Mouse (Mus musculus): Measurements from ENCODE around the gene Faap24.

- TF ChIP-seq CTCF (IDR thresholded peaks at IDR 0.05): no peak
- no peak for TF ChIP-seq EP300 (IDR thresholded peaks at IDR 0.05)
Measured at GRCm38 (mm10) chr7:35347918-35348700, 48.5 kb downstream of the Faap24 start.
